Mouse (Mus musculus) kidney, postnatal 4 days (tissue): ENCODE measurements around the gene Ralbp1.
A peak's percentile ranks its signal among the peaks of the same experiment; 100 is the strongest.

Experiments
- DNase-seq, 2 experiments: peaks; one replicate each; pipeline ENCODE4 v3.0.0; 2021; ENCODE audit warnings: mixed read lengths in 2 of 2

Gene Ralbp1

GRCm38 (mm10) chr17:65889476-65889875 lies 3.9 kb upstream of the Ralbp1 start:
- no peak for DNase-seq

- peak in 1 of 2 experiments; percentile 40 for DNase-seq
Observed at GRCm38 (mm10) chr17:65886571-65886970, 973 bp upstream of the Ralbp1 start.

GRCm38 (mm10) chr17:65885398-65885696 lies 251 bp downstream of the Ralbp1 start:
- no peak for DNase-seq

- DNase-seq, result peak; percentile 99
Observed at GRCm38 (mm10) chr17:65884691-65885397, 754 bp downstream of the Ralbp1 start.

- peak; percentile 70 to 81 for DNase-seq
Observed at GRCm38 (mm10) chr17:65884061-65884669, 1.4 kb downstream of the Ralbp1 start.

- DNase-seq, result no peak
Observed at GRCm38 (mm10) chr17:65877026-65877425, 8.6 kb downstream of the Ralbp1 start.

- DNase-seq, result no peak
Observed at GRCm38 (mm10) chr17:65873834-65874233, 11.8 kb downstream of the Ralbp1 start.

GRCm38 (mm10) chr17:65873156-65873555 lies 12.4 kb downstream of the Ralbp1 start:
- DNase-seq, result no peak

GRCm38 (mm10) chr17:65872652-65873051 lies 12.9 kb downstream of the Ralbp1 start:
- peak; percentile 73 to 82 for DNase-seq

GRCm38 (mm10) chr17:65872051-65872450 lies 13.5 kb downstream of the Ralbp1 start:
- no peak for DNase-seq

- no peak for DNase-seq
Observed at GRCm38 (mm10) chr17:65871641-65872041, 14.0 kb downstream of the Ralbp1 start.

- peak; percentile 92 to 93 for DNase-seq
Observed at GRCm38 (mm10) chr17:65870146-65870545, 15.5 kb downstream of the Ralbp1 start.

- no peak for DNase-seq
Observed at GRCm38 (mm10) chr17:65869720-65870119, 15.9 kb downstream of the Ralbp1 start.

- no peak for DNase-seq
Observed at GRCm38 (mm10) chr17:65867996-65868395, 17.6 kb downstream of the Ralbp1 start.

GRCm38 (mm10) chr17:65866201-65866600 lies 19.4 kb downstream of the Ralbp1 start:
- no peak for DNase-seq

- DNase-seq, result no peak
Observed at GRCm38 (mm10) chr17:65865265-65865664, 20.3 kb downstream of the Ralbp1 start.

- DNase-seq, result no peak
Observed at GRCm38 (mm10) chr17:65864742-65865141, 20.9 kb downstream of the Ralbp1 start.

GRCm38 (mm10) chr17:65863830-65864229 lies 21.8 kb downstream of the Ralbp1 start:
- no peak for DNase-seq

GRCm38 (mm10) chr17:65862579-65862978 lies 23.0 kb downstream of the Ralbp1 start:
- peak; percentile 64 to 73 for DNase-seq

GRCm38 (mm10) chr17:65857617-65858016 lies 28.0 kb downstream of the Ralbp1 start:
- DNase-seq, result no peak

- DNase-seq, result no peak
Observed at GRCm38 (mm10) chr17:65854006-65854405, 31.6 kb downstream of the Ralbp1 start.

- peak in 1 of 2 experiments; percentile 27 for DNase-seq
Observed at GRCm38 (mm10) chr17:65853326-65853725, 32.3 kb downstream of the Ralbp1 start.

GRCm38 (mm10) chr17:65851749-65852148 lies 33.8 kb downstream of the Ralbp1 start:
- DNase-seq, result no peak

GRCm38 (mm10) chr17:65850487-65850886 lies 35.1 kb downstream of the Ralbp1 start:
- no peak for DNase-seq
